Mouse (Mus musculus): Measurements from ENCODE around the gene Atf4. TPM values are rescaled to one million over a fixed set of nuclear protein-coding genes. Genes with fewer than 3 reads are reported as not detected.

Gene Atf4
- polyA plus RNA-seq, 1 experiment from 2014 or later, result 145 TPM

DNA sequence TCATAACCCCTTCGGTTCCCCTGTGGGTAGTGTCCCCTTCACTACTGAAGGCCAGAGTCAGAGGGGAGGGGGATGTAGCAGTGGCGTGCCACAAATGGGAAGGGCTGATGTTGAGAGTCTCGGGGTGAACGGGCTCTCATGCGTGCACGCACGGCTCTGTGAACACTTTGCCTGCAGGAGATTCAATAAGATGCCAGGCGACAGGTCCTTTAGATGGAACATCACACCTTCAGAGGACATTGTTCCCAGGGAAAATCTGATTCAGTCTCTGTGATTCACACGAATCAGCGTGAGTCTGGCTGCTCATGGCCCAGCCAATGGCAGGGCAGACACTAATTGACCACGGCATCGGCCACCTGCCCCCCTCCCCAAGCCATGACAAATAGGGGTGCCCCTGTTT lies 49.2 kb downstream of the Atf4 start:
- Histone ChIP-seq H3K36me3 (no peaks in the 10 kb centered on the region), H3K27me3 (no peaks in the 10 kb centered on the region), H3K9ac (no peak overlapping the region), H3K9me3 (no peaks in the 10 kb centered on the region), H3K27ac (no peak overlapping the region), H3K4me3 (no peak overlapping the region), H3K4me2 (no peak overlapping the region), H3K4me1 (no peaks in the 10 kb centered on the region)
- ATAC-seq (ENCODE audit: insufficient number of reproducible peaks, low FRiP score, low TSS enrichment, low read depth), result no peak
- WGBS, result 84% methylated on average over 12 of the region's 12 CpGs

GRCm38 (mm10) chr15:80306146-80306545 lies 51.2 kb downstream of the Atf4 start:
- H3K4me2 ChIP-seq, result no peak overlapping the region
- WGBS, result 29% methylated on average over 8 of the region's 8 CpGs
- H3K27me3 ChIP-seq, result no peaks in the 10 kb centered on the region
- no peaks in the 10 kb centered on the region for H3K9me3 ChIP-seq
- H3K4me1 ChIP-seq, result no peaks in the 10 kb centered on the region
- no peak overlapping the region for H3K27ac ChIP-seq
- no peak for ATAC-seq (ENCODE audit: insufficient number of reproducible peaks, low FRiP score, low TSS enrichment, low read depth)
- no peak overlapping the region for H3K9ac ChIP-seq
- H3K4me3 ChIP-seq, result no peak overlapping the region
- H3K36me3 ChIP-seq, result no peaks in the 10 kb centered on the region

Other genes starting within 250 kb of the Atf4 start
- 3.1 TPM in 2 replicates for gene Pdgfb, start 240.2 kb upstream of the Atf4 start, polyA plus RNA-seq (2015; fragmentation: Nextera tagmentation; extraction: Ambion mirVana)
- 10.4 and 12.0 TPM in 2 replicates for gene Syngr1, start 163.8 kb upstream of the Atf4 start, polyA plus RNA-seq (2015; fragmentation: Nextera tagmentation; extraction: Ambion mirVana)
- gene Rpl3, start 163.3 kb upstream of the Atf4 start, polyA plus RNA-seq (2015; fragmentation: Nextera tagmentation; extraction: Ambion mirVana), result 1,003 and 1,080 TPM in 2 replicates
- 33.8 and 34.7 TPM in 2 replicates for gene Tab1, start 122.1 kb upstream of the Atf4 start, polyA plus RNA-seq (2015; fragmentation: Nextera tagmentation; extraction: Ambion mirVana)
- gene Mgat3, start 81.5 kb upstream of the Atf4 start, polyA plus RNA-seq (2015; fragmentation: Nextera tagmentation; extraction: Ambion mirVana), result 3.4 and 3.5 TPM in 2 replicates
- gene Mief1, start 21.2 kb upstream of the Atf4 start, polyA plus RNA-seq (2015; fragmentation: Nextera tagmentation; extraction: Ambion mirVana), result 25.6 and 27.7 TPM in 2 replicates
- gene AC140267.1, start 19.3 kb upstream of the Atf4 start, polyA plus RNA-seq (2015; fragmentation: Nextera tagmentation; extraction: Ambion mirVana), result not detected in 2 replicates
- gene Rps19bp1, start 9.1 kb downstream of the Atf4 start, polyA plus RNA-seq (2015; fragmentation: Nextera tagmentation; extraction: Ambion mirVana), result 47.9 and 57.0 TPM in 2 replicates
- 0.02 and 0.06 TPM in 2 replicates for gene Cacna1i, start 32.1 kb downstream of the Atf4 start, polyA plus RNA-seq (2015; fragmentation: Nextera tagmentation; extraction: Ambion mirVana)